Mouse (Mus musculus) adrenal gland, postnatal 36 days (tissue): ENCODE measurements around the gene Nrf1. TPM values are rescaled to one million over a fixed set of nuclear protein-coding genes. Genes with fewer than 3 reads are reported as not detected.

ENCODE experiments used
- DNase-seq, 2 experiments: peaks; one replicate each; pipeline ENCODE4 v3.0.0; 2021; ENCODE audit warnings: mixed read lengths in 1 of 2
- total RNA-seq, 2 experiments: library from RNA; stranded (reverse); gene quantifications; 2 replicates each; pipeline ENCODE4 v1.2.3; 2021

Gene Nrf1
- total RNA-seq, 2 experiments from 2014 or later = 20.5 to 21.4 TPM

- DNase-seq = no peak
Measured at GRCm38 (mm10) chr6:30147058-30147457, 99.3 kb downstream of the Nrf1 start.

- no peak for DNase-seq
Measured at GRCm38 (mm10) chr6:30147753-30148152, 100.0 kb downstream of the Nrf1 start.

- DNase-seq = no peak
Measured at GRCm38 (mm10) chr6:30150471-30150870, 102.7 kb downstream of the Nrf1 start.

GRCm38 (mm10) chr6:30152163-30152562, 104.4 kb downstream of the Nrf1 start:
- no peak for DNase-seq

- no peak for DNase-seq
Measured at GRCm38 (mm10) chr6:30152649-30153048, 104.9 kb downstream of the Nrf1 start.

GRCm38 (mm10) chr6:30153076-30153475, 105.3 kb downstream of the Nrf1 start:
- DNase-seq = no peak

- DNase-seq = no peak
Measured at GRCm38 (mm10) chr6:30153733-30154415, 106.1 kb downstream of the Nrf1 start.

GRCm38 (mm10) chr6:30159516-30160045, 111.8 kb downstream of the Nrf1 start:
- no peak for DNase-seq

GRCm38 (mm10) chr6:30160408-30160807, 112.6 kb downstream of the Nrf1 start:
- no peak for DNase-seq

- no peak for DNase-seq
Measured at GRCm38 (mm10) chr6:30161618-30162017, 113.8 kb downstream of the Nrf1 start.

GRCm38 (mm10) chr6:30162091-30162490, 114.3 kb downstream of the Nrf1 start:
- no peak for DNase-seq

GRCm38 (mm10) chr6:30166349-30166748, 118.6 kb downstream of the Nrf1 start:
- DNase-seq = no peak

- no peak for DNase-seq
Measured at GRCm38 (mm10) chr6:30167192-30167591, 119.4 kb downstream of the Nrf1 start.

GRCm38 (mm10) chr6:30168275-30168674, 120.5 kb downstream of the Nrf1 start:
- DNase-seq = no peak

- DNase-seq = no peak
Measured at GRCm38 (mm10) chr6:30169148-30169547, 121.4 kb downstream of the Nrf1 start.

- DNase-seq = no peak
Measured at GRCm38 (mm10) chr6:30171226-30171625, 123.4 kb downstream of the Nrf1 start.

GRCm38 (mm10) chr6:30171967-30172366, 124.2 kb downstream of the Nrf1 start:
- no peak for DNase-seq

- no peak for DNase-seq
Measured at GRCm38 (mm10) chr6:30172441-30172819, 124.6 kb downstream of the Nrf1 start.

GRCm38 (mm10) chr6:30172820-30173550, 125.2 kb downstream of the Nrf1 start:
- peak; percentile 54 to 72 for DNase-seq

GRCm38 (mm10) chr6:30173551-30174460, 126.0 kb downstream of the Nrf1 start:
- DNase-seq = peak; percentile 52 to 70

GRCm38 (mm10) chr6:30174461-30175224, 126.9 kb downstream of the Nrf1 start:
- DNase-seq = no peak
